Mouse (Mus musculus): ENCODE measurements at regions not wholly inside any gene's neighbourhood (a gene's known extent, or its start where the extent isn't known, plus 50 kb on each side); places are given as distances from the start of the nearest gene placed in this dataset.

DNA sequence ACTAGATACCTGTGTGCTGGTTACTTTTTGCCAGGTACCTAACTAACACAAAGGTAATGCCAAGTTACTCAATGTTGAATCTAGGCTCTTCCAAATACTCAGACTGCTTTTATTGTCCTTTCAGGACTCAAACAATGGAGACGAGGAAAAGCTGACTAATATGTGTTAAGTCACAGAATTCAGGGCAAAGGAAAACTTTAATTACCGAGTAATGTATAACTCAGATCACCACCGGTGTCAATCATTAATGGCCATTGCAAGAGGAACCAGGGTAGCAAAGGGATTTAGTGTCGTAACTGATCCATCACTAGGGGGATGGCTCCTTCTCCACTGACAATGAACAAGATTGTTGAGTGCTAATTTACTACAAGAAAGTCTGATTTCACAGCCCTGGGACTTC is 105.6 kb upstream of the Atp2b1 start:
- TF ChIP-seq CTCF (IDR thresholded peaks at IDR 0.05; ENCODE audit: borderline replicate concordance, insufficient read depth, low read depth, low read length) (no peak), POLR2A (IDR thresholded peaks at IDR 0.05; ENCODE audit: borderline replicate concordance, insufficient read depth, low read length) (no peak)
- H3K4me3 ChIP-seq (replicated peaks; ENCODE audit: insufficient read depth, low read depth, low read length): no peak overlapping the region
- no peaks in the 10 kb centered on the region for H3K27me3 ChIP-seq (ENCODE audit: control insufficient read depth, insufficient read depth, low read length)
- no peak for DNase-seq
- H3K4me1 ChIP-seq (ENCODE audit: control insufficient read depth, insufficient read depth, low read length): no peaks in the 10 kb centered on the region; the same call in 1 of the 2 replicates
- no peak overlapping the region for H3K27ac ChIP-seq (ENCODE audit: insufficient read depth, low read length)
- WGBS: 87% methylated on average over 4 of the region's 4 CpGs

DNA sequence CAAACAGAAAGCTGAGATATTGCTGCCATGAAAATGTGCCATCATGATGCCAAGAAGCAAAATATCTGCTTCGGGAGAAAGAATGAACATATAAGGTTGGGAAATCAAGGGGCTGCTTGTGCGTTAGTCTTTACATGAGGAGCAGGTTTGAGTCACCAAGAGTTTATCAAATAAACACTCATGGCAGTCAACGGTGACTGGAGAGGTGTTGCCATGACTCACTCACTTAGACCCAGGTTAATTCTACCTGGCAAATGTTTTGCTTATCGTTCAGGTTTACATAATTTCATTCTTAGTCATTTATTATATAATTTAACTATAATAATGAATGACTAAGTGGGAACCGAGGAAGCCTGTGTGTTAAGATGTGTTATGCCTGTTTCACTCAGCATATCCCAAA is 85.2 kb upstream of the Atp2b1 start:
- WGBS: 94% methylated on average over 5 of the region's 5 CpGs
- DNase-seq: no peak
- H3K27ac ChIP-seq (ENCODE audit: insufficient read depth, low read length): no peak overlapping the region
- H3K4me3 ChIP-seq (replicated peaks; ENCODE audit: insufficient read depth, low read depth, low read length): no peak overlapping the region
- H3K27me3 ChIP-seq (ENCODE audit: control insufficient read depth, insufficient read depth, low read length): no peaks in the 10 kb centered on the region
- no peaks in the 10 kb centered on the region for H3K4me1 ChIP-seq (ENCODE audit: control insufficient read depth, insufficient read depth, low read length)
- TF ChIP-seq CTCF (IDR thresholded peaks at IDR 0.05; ENCODE audit: borderline replicate concordance, insufficient read depth, low read depth, low read length): no peak
- TF ChIP-seq POLR2A (IDR thresholded peaks at IDR 0.05; ENCODE audit: borderline replicate concordance, insufficient read depth, low read length): no peak

DNA sequence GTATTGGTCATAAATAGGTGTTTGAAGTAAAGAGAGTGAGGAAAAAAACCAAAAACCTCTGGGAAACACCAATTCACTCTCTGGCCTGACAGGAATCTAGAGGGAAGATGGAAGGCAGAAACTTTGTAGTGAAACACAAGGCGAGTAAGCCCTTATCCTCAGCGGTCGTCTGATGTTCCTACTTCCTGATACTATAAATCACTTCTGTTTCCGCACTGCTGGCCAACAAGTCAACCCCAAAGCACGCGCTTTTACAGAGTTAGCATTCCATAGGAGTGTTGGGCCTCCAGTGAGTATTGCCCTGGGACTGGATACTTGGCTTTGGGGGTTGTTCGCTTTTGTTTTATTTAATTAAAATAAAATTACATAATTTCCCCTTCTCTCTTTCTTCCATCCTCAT is 82.7 kb upstream of the Atp2b1 start:
- H3K4me1 ChIP-seq (ENCODE audit: control insufficient read depth, insufficient read depth, low read length): no peaks in the 10 kb centered on the region
- TF ChIP-seq CTCF (IDR thresholded peaks at IDR 0.05; ENCODE audit: borderline replicate concordance, insufficient read depth, low read depth, low read length) (no peak), POLR2A (IDR thresholded peaks at IDR 0.05; ENCODE audit: borderline replicate concordance, insufficient read depth, low read length) (no peak)
- no peak overlapping the region for H3K27ac ChIP-seq (ENCODE audit: insufficient read depth, low read length)
- DNase-seq: no peak
- whole genome bisulfite sequencing: 95% methylated on average over 7 of the region's 7 CpGs
- H3K4me3 ChIP-seq (replicated peaks; ENCODE audit: insufficient read depth, low read depth, low read length): no peak overlapping the region
- no peaks in the 10 kb centered on the region for H3K27me3 ChIP-seq (ENCODE audit: control insufficient read depth, insufficient read depth, low read length)

DNA sequence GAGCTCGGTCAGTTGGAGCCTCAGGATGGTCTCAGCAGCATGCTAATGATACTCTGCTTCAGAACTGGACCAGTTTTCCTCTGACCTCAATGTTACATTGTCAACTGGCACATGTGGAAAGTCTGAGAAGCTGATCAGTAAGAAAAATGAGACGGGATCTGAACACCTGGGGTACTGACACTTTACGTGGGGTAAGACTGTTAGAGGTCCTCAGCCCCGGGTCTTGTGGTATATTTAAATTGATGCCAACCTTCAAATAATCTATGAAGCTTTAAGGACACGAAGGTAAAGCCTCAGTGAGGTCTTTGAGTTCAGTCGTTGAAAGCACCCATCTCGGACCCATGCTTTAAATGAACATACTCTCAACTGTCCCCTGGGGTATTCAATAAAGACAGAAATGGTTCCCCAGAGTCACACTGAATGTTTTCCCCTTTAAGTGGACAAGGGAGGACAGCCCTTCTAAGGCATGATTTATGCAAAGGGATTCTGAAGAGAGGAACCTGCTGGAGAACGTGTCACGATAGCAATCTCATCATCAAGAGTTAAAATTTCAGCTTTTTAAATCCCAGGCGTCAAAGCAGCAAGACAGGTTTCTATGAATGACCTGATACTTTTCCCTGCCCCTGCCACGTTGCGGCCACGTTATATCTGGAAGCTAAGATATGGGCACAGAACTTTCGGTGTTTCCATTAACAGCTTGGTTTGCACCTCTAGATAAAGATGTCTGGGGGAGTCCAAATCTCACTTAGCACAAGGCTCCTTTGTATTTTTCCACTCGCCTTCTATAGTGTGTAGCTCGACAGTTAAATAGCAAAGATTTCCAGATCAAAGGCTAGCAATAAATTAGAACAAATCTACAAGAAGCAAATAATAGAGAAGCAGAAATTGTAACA is 76.7 kb upstream of the Atp2b1 start:
- 84% methylated on average over 16 of the region's 16 CpGs for WGBS
- Histone ChIP-seq H3K4me1 (ENCODE audit: control insufficient read depth, insufficient read depth, low read length) (no peaks in the 10 kb centered on the region), H3K4me3 (replicated peaks; ENCODE audit: insufficient read depth, low read depth, low read length) (no peak overlapping the region), H3K27ac (ENCODE audit: insufficient read depth, low read length) (no peak overlapping the region), H3K27me3 (ENCODE audit: control insufficient read depth, insufficient read depth, low read length) (no peaks in the 10 kb centered on the region)
- no peak for DNase-seq
- TF ChIP-seq POLR2A (IDR thresholded peaks at IDR 0.05; ENCODE audit: borderline replicate concordance, insufficient read depth, low read length): no peak

DNA sequence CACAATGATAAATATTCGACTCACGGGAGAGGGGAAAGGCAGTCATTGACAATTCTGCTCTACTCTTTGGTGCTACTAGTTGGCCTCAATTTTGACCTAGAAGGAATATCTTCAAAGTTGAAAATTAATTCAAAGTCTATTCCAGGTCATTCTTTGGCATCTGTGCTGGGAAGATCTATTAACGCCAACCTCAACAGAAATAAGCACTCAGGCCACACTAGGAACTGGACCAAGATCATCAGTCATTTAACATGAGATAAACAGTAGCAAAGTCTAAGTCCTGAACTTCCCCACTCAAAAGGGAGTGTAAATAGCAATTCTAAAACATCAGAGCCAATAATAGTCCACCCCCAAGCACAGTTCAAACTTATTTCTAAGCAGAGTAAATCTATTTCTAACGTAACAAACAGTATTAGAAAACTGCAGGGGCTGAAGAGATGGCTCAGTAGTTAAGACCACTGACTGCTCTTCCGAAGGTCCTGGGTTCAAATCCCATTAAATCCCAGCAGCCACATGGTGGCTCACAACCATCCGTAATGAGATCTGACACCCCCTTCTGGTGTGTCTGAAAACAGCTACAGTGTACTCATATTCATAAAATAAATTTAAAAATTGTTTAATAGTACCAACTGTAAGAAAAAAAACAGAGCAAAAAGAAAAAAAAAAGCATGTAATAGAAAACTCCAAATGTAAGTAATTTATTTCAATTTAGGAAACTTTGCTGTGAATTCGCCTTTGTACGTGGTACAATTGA is 75.1 kb upstream of the Atp2b1 start:
- WGBS: 90% methylated on average over 8 of the region's 8 CpGs
- TF ChIP-seq POLR2A (IDR thresholded peaks at IDR 0.05; ENCODE audit: borderline replicate concordance, insufficient read depth, low read length): no peak
- TF ChIP-seq CTCF (IDR thresholded peaks at IDR 0.05; ENCODE audit: borderline replicate concordance, insufficient read depth, low read depth, low read length): no peak

DNA sequence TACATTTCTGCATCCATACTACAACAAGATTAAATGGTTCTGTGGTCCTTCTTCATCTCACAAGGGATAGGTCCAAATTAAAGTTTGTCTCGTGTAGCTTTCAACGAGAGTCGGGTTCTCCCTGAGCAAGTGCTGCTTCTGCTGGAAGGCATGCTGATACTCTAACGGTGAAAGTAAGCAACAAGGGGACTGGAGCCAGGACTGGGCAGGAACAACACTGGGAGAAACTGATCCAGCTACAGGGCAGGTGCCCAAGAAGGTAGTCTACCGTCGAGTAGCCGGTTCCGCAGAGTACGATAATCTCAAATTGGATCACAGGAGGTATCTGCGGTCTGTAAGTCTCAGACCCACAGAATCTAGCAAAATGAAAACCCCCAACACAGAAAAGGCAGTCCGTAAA is 74.2 kb upstream of the Atp2b1 start:
- Histone ChIP-seq H3K27me3 (ENCODE audit: control insufficient read depth, insufficient read depth, low read length) (no peaks in the 10 kb centered on the region), H3K4me3 (replicated peaks; ENCODE audit: insufficient read depth, low read depth, low read length) (no peak overlapping the region), H3K27ac (ENCODE audit: insufficient read depth, low read length) (no peak overlapping the region), H3K4me1 (ENCODE audit: control insufficient read depth, insufficient read depth, low read length) (no peaks in the 10 kb centered on the region)
- TF ChIP-seq POLR2A (IDR thresholded peaks at IDR 0.05; ENCODE audit: borderline replicate concordance, insufficient read depth, low read length) (no peak), CTCF (IDR thresholded peaks at IDR 0.05; ENCODE audit: borderline replicate concordance, insufficient read depth, low read depth, low read length) (no peak)
- DNase-seq: no peak
- 88% methylated on average over 11 of the region's 11 CpGs for WGBS

More for the DNA sequence above, 75.1 kb upstream of the Atp2b1 start:
- Histone ChIP-seq H3K27ac (ENCODE audit: insufficient read depth, low read length) (no peak overlapping the region), H3K27me3 (ENCODE audit: control insufficient read depth, insufficient read depth, low read length) (no peaks in the 10 kb centered on the region), H3K4me1 (ENCODE audit: control insufficient read depth, insufficient read depth, low read length) (no peaks in the 10 kb centered on the region), H3K4me3 (replicated peaks; ENCODE audit: insufficient read depth, low read depth, low read length) (no peak overlapping the region)
- no peak for DNase-seq

DNA sequence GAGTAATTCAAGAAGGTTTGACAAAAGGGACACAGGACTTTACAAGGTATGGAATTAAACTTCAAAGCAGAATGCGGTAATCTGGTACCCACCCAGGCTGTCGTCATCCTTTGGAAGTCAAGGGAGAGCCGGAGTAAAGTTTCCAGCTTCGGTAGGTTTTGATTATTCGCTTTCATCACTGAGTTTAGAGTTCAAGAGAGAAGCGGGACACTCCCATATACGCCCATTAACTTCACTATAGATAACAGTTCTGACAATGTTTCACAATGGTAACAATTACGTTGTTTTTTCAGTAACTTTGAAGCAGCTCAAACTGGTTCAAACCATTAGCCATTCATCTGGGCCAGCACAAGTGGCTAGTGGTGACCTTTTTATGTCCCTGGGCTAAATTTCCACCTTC is 73.8 kb upstream of the Atp2b1 start:
- TF ChIP-seq POLR2A (IDR thresholded peaks at IDR 0.05; ENCODE audit: borderline replicate concordance, insufficient read depth, low read length) (no peak), CTCF (IDR thresholded peaks at IDR 0.05; ENCODE audit: borderline replicate concordance, insufficient read depth, low read depth, low read length) (no peak)
- no peak for DNase-seq
- 95% methylated on average over 8 of the region's 8 CpGs for WGBS
- no peak overlapping the region for H3K4me3 ChIP-seq (replicated peaks; ENCODE audit: insufficient read depth, low read depth, low read length)
- no peaks in the 10 kb centered on the region for H3K27me3 ChIP-seq (ENCODE audit: control insufficient read depth, insufficient read depth, low read length)
- no peak overlapping the region for H3K27ac ChIP-seq (ENCODE audit: insufficient read depth, low read length)
- H3K4me1 ChIP-seq (ENCODE audit: control insufficient read depth, insufficient read depth, low read length): no peaks in the 10 kb centered on the region

All from cerebellum, adult 2 months (tissue).